Mouse (Mus musculus): ENCODE results near the gene Tsc2. TPM values are rescaled to one million over a fixed set of nuclear protein-coding genes. Genes with fewer than 3 reads are reported as not detected.
"Not testable (repeated sequence)": the region's sequence is repeated elsewhere in the genome, so short reads cannot be mapped to it uniquely, and the experiment has no call there.

Gene Tsc2
- 64.1 and 86.9 TPM in 2 replicates for polyA plus RNA-seq (2016; fragmentation: Nextera tagmentation; extraction: Ambion mirVana)

DNA sequence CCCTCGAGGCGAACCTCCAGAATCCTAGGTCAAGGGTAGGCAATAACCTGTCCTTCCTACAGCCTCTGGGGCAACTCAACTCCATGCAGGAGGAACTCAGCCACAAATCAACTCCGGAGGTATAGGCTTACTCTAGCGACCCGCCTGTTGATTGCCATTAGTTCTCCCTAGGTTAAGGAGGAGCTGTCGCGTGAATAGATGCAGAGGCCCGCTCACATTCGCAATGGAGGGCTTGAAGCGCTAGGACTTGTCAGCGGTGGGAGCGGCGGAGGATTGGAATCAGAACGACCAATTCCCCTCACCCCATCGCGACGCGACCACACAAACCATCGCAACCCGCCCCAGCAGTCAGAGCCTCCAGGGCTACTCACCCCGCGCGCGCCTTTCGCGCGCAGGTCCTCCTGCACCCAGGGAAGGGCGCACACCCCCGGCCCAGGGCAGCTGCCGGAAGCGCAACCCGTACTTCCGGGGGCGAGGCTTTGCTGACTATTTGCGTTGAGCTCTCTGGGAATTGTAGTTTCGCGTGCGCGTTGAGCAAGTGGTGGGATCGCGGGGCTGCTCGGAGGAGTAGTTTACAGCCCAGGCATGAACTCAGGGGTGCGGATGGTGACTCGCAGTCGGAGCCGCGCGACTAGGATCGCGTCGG lies at the start of gene Tsc2, which contains the start of gene Nthl1:
Tsc2 (minus strand) TSS at position 464 of the 646 bp plus-strand sequence.
Nthl1 (plus strand) TSS at position 514 of the 646 bp plus-strand sequence.
- WGBS = 2% methylated on average over 51 of the region's 51 CpGs
- H3K27ac ChIP-seq = peak within 1 kb of the TSS; percentile 91
- H3K27me3 ChIP-seq (ENCODE audit: insufficient read depth, poor library complexity, severe bottlenecking) = no peaks in the 10 kb centered on the region

DNA sequence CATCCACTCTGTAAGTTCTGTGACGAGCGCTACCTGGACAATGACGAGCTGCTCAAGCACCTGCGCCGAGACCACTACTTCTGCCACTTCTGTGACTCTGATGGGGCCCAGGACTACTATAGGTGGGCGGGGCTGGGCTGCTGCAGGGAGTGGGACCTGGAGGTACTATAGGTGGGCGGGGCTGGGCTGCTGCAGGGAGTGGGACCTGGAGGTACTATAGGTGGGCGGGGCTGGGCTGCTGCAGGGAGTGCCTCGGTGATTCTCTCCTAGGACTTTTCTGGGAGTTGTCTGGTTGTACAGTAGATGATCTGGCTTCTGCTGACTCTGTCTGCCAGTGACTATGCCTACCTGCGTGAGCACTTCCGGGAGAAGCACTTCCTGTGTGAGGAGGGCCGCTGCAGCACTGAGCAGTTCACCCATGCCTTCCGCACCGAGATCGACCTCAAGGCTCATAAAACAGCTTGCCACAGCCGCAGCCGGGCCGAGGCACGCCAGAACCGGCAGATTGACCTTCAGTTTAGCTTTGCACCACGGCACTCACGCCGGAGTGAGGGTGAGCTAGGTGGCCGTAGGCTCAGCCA lies 45.2 kb upstream of the Tsc2 start:
- Histone ChIP-seq H3K4me3 (no peak overlapping the region), H3K27me3 (ENCODE audit: insufficient read depth, poor library complexity, severe bottlenecking) (no peaks in the 10 kb centered on the region), H3K4me1 (replicated peaks) (peaks cover 11% of the 10 kb centered on the region), H3K27ac (no peak overlapping the region), H3K9me3 (no peaks in the 10 kb centered on the region), H3K36me3 (peaks cover 66% of the 10 kb centered on the region)
- no peak for DNase-seq (ENCODE audit: low spot score)
- 94% methylated on average over 24 of the region's 24 CpGs for WGBS

More for the DNA sequence above, at the start of gene Tsc2, which contains the start of gene Nthl1:
- peak; percentile 91 for DNase-seq (ENCODE audit: low spot score)
- Histone ChIP-seq H3K4me3 (peak within 1 kb of the TSS; percentile 69), H3K9me3 (no peaks in the 10 kb centered on the region), H3K4me1 (replicated peaks) (peaks cover 27% of the 10 kb centered on the region), H3K36me3 (peaks cover 50% of the 10 kb centered on the region)

- Histone ChIP-seq H3K4me3 (no peak overlapping the region), H3K36me3 (peaks cover 59% of the 10 kb centered on the region), H3K9me3 (no peaks in the 10 kb centered on the region), H3K27ac (no peak overlapping the region), H3K27me3 (ENCODE audit: insufficient read depth, poor library complexity, severe bottlenecking) (no peaks in the 10 kb centered on the region), H3K4me1 (replicated peaks) (peaks cover 18% of the 10 kb centered on the region)
- WGBS = 96% methylated on average over 5 of the region's 5 CpGs
- no peak for DNase-seq (ENCODE audit: low spot score)
Measured at GRCm38 (mm10) chr17:24676877-24677276, 44.4 kb upstream of the Tsc2 start.

DNA sequence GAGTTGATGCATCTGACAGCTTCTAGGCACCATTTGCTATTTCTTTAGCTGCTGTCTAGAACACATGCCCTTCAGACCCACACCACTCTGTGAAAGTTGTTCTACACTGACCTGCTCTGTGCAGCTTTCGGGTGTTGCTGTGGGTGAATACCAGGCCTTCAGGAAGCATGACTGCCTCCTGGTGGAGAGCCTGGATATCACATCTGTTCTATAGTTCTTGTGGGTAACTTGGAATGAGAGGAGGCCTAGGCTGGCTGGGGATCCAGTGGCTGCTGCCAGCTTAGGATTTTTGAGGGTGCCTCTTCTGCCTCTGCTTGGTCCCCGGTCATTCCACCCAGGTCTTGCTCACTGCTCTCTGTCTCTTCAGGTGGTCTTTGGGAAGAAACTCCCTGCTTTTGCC lies 43.8 kb upstream of the Tsc2 start:
- peaks cover 25% of the 10 kb centered on the region for H3K4me1 ChIP-seq (replicated peaks)
- peak; percentile 73 for DNase-seq (ENCODE audit: low spot score)
- no peak overlapping the region for H3K27ac ChIP-seq
- H3K9me3 ChIP-seq = no peaks in the 10 kb centered on the region
- peaks cover 52% of the 10 kb centered on the region for H3K36me3 ChIP-seq
- no peaks in the 10 kb centered on the region for H3K27me3 ChIP-seq (ENCODE audit: insufficient read depth, poor library complexity, severe bottlenecking)
- WGBS = 59% methylated on average over 2 of the region's 2 CpGs
- H3K4me3 ChIP-seq = no peak overlapping the region

- Histone ChIP-seq H3K9me3 (no peaks in the 10 kb centered on the region), H3K27me3 (ENCODE audit: insufficient read depth, poor library complexity, severe bottlenecking) (no peaks in the 10 kb centered on the region), H3K27ac (no peak overlapping the region), H3K4me1 (replicated peaks) (peaks cover 40% of the 10 kb centered on the region), H3K36me3 (peaks cover 33% of the 10 kb centered on the region), H3K4me3 (no peak overlapping the region)
- 86% methylated on average over 7 of the region's 7 CpGs for WGBS
- no peak for DNase-seq (ENCODE audit: low spot score)
Measured at GRCm38 (mm10) chr17:24674277-24674676, 41.8 kb upstream of the Tsc2 start.

DNA sequence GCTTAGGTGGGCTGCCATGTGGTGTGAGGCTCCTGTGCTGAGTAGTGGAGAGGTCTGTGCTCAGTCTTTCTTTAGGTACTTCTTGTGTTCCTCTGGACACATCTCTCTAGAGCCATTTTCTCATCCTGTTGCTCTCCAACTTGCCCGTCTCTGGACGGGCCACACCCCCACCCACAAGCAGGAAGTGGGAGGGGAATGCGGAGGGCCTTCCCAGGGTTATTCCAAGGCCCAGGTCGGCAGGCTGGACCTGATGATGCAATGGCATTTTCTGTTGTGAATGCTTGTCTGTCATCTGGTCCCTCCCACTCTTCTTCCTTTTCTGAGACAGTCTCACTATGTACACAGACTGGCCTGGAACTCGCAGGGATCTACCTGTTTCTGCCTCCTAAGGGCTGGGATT lies 39.7 kb upstream of the Tsc2 start:
- H3K4me1 ChIP-seq (replicated peaks) = peaks cover 47% of the 10 kb centered on the region
- H3K36me3 ChIP-seq = peaks cover 12% of the 10 kb centered on the region
- peak overlapping the region; percentile 100; the same call in 1 of the 2 replicates for H3K4me3 ChIP-seq
- 34% methylated on average over 5 of the region's 5 CpGs for WGBS
- H3K9me3 ChIP-seq = no peaks in the 10 kb centered on the region
- H3K27ac ChIP-seq = no peak overlapping the region
- H3K27me3 ChIP-seq (ENCODE audit: insufficient read depth, poor library complexity, severe bottlenecking) = no peaks in the 10 kb centered on the region
- DNase-seq (ENCODE audit: low spot score) = no peak

GRCm38 (mm10) chr17:24671346-24671745 lies 38.9 kb upstream of the Tsc2 start:
- Histone ChIP-seq H3K27ac (no peak overlapping the region), H3K9me3 (no peaks in the 10 kb centered on the region), H3K27me3 (ENCODE audit: insufficient read depth, poor library complexity, severe bottlenecking) (no peaks in the 10 kb centered on the region), H3K36me3 (peaks cover 4% of the 10 kb centered on the region; the same call in 1 of the 2 replicates), H3K4me1 (replicated peaks) (peaks cover 47% of the 10 kb centered on the region), H3K4me3 (peak overlapping the region; percentile 100; the same call in 1 of the 2 replicates)
- no peak for DNase-seq (ENCODE audit: low spot score)
- WGBS = 75% methylated on average over 5 of the region's 5 CpGs

- no peaks in the 10 kb centered on the region for H3K27me3 ChIP-seq (ENCODE audit: insufficient read depth, poor library complexity, severe bottlenecking)
- H3K4me3 ChIP-seq = peak overlapping the region; percentile 100
- no peak for DNase-seq (ENCODE audit: low spot score)
- no peaks in the 10 kb centered on the region for H3K9me3 ChIP-seq
- H3K36me3 ChIP-seq = 0 out of 2 replicates have a peak, but pooled peaks cover 3% of the 10 kb centered on the region
- H3K4me1 ChIP-seq (replicated peaks) = peaks cover 47% of the 10 kb centered on the region
- H3K27ac ChIP-seq = peak overlapping the region; percentile 95
- 17% methylated on average over 8 of the region's 8 CpGs for WGBS
Measured at GRCm38 (mm10) chr17:24670246-24670844, 37.9 kb upstream of the Tsc2 start.

GRCm38 (mm10) chr17:24669545-24670245 lies 37.3 kb upstream of the Tsc2 start, which contains the start of gene Zfp598:
Gene Zfp598 (plus strand): TSS chr17:24669687.
- under 1% methylated on average over 80 of the region's 80 CpGs for WGBS
- H3K4me1 ChIP-seq (replicated peaks) = peaks cover 47% of the 10 kb centered on the region
- H3K4me3 ChIP-seq = peak within 1 kb of the TSS; percentile 100
- H3K27me3 ChIP-seq (ENCODE audit: insufficient read depth, poor library complexity, severe bottlenecking) = no peaks in the 10 kb centered on the region
- DNase-seq (ENCODE audit: low spot score) = peak; percentile 94
- peak within 1 kb of the TSS; percentile 95 for H3K27ac ChIP-seq
- H3K36me3 ChIP-seq = 0 out of 2 replicates have a peak, but pooled peaks cover 3% of the 10 kb centered on the region
- no peaks in the 10 kb centered on the region for H3K9me3 ChIP-seq

- WGBS = 14% methylated on average over 15 of the region's 15 CpGs
- H3K27me3 ChIP-seq (ENCODE audit: insufficient read depth, poor library complexity, severe bottlenecking) = not testable (repeated sequence)
Measured at GRCm38 (mm10) chr17:24669214-24669544, 36.7 kb upstream of the Tsc2 start.

GRCm38 (mm10) chr17:24667416-24667815 lies 35.0 kb upstream of the Tsc2 start:
- H3K27me3 ChIP-seq (ENCODE audit: insufficient read depth, poor library complexity, severe bottlenecking) = no peaks in the 10 kb centered on the region
- peak; percentile 54 for DNase-seq (ENCODE audit: low spot score)
- no peaks in the 10 kb centered on the region for H3K36me3 ChIP-seq
- no peak overlapping the region for H3K27ac ChIP-seq
- H3K4me3 ChIP-seq = no peak overlapping the region
- no peaks in the 10 kb centered on the region for H3K9me3 ChIP-seq
- peaks cover 35% of the 10 kb centered on the region for H3K4me1 ChIP-seq (replicated peaks)
- 35% methylated on average over 6 of the region's 6 CpGs for WGBS

More at GRCm38 (mm10) chr17:24669214-24669544, 36.7 kb upstream of the Tsc2 start:
- Histone ChIP-seq H3K4me3 (peak overlapping the region; percentile 100), H3K27ac (peak overlapping the region; percentile 95), H3K4me1 (replicated peaks) (peaks cover 47% of the 10 kb centered on the region)
- not testable (repeated sequence) for H3K36me3 ChIP-seq; H3K9me3 ChIP-seq; DNase-seq (ENCODE audit: low spot score)

- H3K9me3 ChIP-seq; H3K4me3 ChIP-seq; H3K27me3 ChIP-seq (ENCODE audit: insufficient read depth, poor library complexity, severe bottlenecking); H3K36me3 ChIP-seq; DNase-seq (ENCODE audit: low spot score); H3K27ac ChIP-seq: not testable (repeated sequence)
- WGBS = 75% methylated on average over 7 of the region's 7 CpGs
- peaks cover 31% of the 10 kb centered on the region for H3K4me1 ChIP-seq (replicated peaks)
Measured at GRCm38 (mm10) chr17:24667011-24667410, 34.6 kb upstream of the Tsc2 start.

Measured in hindbrain, embryonic 10.5 days (tissue).